Mouse (Mus musculus) lung, adult 10 weeks (tissue): ENCODE results near the gene Vps29. TPM values are rescaled to one million over a fixed set of nuclear protein-coding genes. Genes with fewer than 3 reads are reported as not detected.

Source experiments
- polyA plus RNA-seq: library from polyadenylated mRNA; stranded (reverse); fragments of 350-450 nt; fragmentation: Illumina TruSeq; extraction: RNeasy Lipid Tissue Mini Kit (QIAGEN cat#74804); gene quantifications from one replicate; pipeline ENCODE4 v1.2.3, GENCODE M21; 2014; ENCODE audit warnings: low read depth, low replicate concordance; ENCODE audit not compliant: insufficient read depth

The Vps29 gene
- polyA plus RNA-seq: 92.0 TPM

GRCm38 (mm10) chr5:122353807-122354491 lies at the start of gene Vps29, which contains the start of gene Rad9b:
Vps29 (plus strand) TSS chr5:122354369.
Rad9b (minus strand) TSS chr5:122354233.

GRCm38 (mm10) chr5:122371591-122372191 lies 17.5 kb downstream of the Vps29 start, which contains the start of gene Gpn3:
Gpn3 (plus strand) TSS chr5:122371876.

GRCm38 (mm10) chr5:122372192-122372769 lies 18.1 kb downstream of the Vps29 start, which contains the start of gene Fam216a:
Fam216a (minus strand) TSS chr5:122372364.

GRCm38 (mm10) chr5:122391786-122392180 lies 37.6 kb downstream of the Vps29 start, which contains the start of gene Arpc3:
Arpc3 (plus strand) TSS chr5:122391878.

Other genes starting within 250 kb of the Vps29 start
- gene Ccdc63, start 213.5 kb upstream of the Vps29 start, polyA plus RNA-seq: 0.51 TPM
- gene Ppp1cc, start 196.1 kb upstream of the Vps29 start, polyA plus RNA-seq: 120 TPM
- 16.2 TPM for gene Hvcn1, start 147.6 kb upstream of the Vps29 start, polyA plus RNA-seq
- 4.1 TPM for gene Tctn1, start 89.9 kb upstream of the Vps29 start, polyA plus RNA-seq
- 12.7 TPM for gene Pptc7, start 70.0 kb upstream of the Vps29 start, polyA plus RNA-seq
- gene Rad9b, start 136 bp upstream of the Vps29 start, polyA plus RNA-seq: 1.3 TPM
- 21.9 TPM for gene Gpn3, start 17.5 kb downstream of the Vps29 start, polyA plus RNA-seq
- 22.4 TPM for gene Fam216a, start 18.0 kb downstream of the Vps29 start, polyA plus RNA-seq
- 325 TPM for gene Arpc3, start 37.5 kb downstream of the Vps29 start, polyA plus RNA-seq
- 17.9 TPM for gene Anapc7, start 67.3 kb downstream of the Vps29 start, polyA plus RNA-seq
- gene Atp2a2, start 147.9 kb downstream of the Vps29 start, polyA plus RNA-seq: 104 TPM